Mouse (Mus musculus) liver, adult (tissue): Measurements from ENCODE around the gene Hbq1a.
A peak's percentile ranks its signal among the peaks of the same experiment; 100 is the strongest.

ENCODE experiments used
- GATA4 ChIP-seq: IDR thresholded peaks from 2 replicates; pipeline ENCODE4 v1.6.1; 2014; ENCODE audit warnings: mild to moderate bottlenecking, low read length; ENCODE audit not compliant: insufficient replicate concordance

Hbq1a gene

GRCm38 (mm10) chr11:32340476-32341473, 40.9 kb downstream of the Hbq1a start:
- no peak for TF ChIP-seq GATA4

- peak; percentile 23; the same call in 1 of the 2 replicates for TF ChIP-seq GATA4
Observed at GRCm38 (mm10) chr11:32342770-32343191, 42.9 kb downstream of the Hbq1a start.

- no peak for TF ChIP-seq GATA4
Observed at GRCm38 (mm10) chr11:32343350-32343749, 43.5 kb downstream of the Hbq1a start.

DNA sequence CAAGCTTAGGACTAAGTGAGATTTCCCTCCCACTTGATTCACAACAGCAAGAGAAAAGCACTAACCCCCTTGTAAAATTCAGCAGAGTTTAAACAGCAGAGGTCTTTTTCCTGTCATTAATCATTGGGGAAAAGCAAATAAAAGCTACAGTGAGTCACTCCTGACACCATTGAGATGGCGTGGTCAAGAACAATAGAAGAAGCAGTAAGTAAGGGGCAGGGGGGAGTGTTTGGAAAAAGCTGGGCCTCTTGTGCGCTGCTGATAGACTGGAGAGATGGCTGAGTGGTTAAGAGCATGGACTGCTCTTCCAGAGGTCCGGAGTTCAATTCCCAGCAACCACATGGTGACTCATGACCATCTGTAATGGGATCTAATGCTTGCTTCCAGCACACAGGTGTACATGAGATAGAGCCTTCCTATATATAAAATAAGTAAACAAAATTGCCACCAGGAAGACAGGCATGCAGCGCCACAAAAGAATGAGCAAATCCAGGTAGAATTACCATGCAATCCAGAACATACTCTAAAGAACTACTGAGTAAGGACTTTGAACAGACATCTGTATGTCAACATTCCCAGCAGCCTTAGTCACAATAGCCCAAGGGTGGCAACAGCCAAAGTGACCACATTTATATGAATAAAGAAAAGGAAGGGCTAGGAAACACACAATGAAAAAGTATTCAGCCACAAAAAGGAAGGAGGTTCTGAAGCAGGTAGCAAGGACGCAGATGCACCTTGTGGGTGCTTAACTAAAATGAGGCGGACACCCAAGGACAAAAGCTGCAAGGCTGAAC, 45.8 kb downstream of the Hbq1a start:
- no peak for TF ChIP-seq GATA4

GRCm38 (mm10) chr11:32347264-32347606, 47.4 kb downstream of the Hbq1a start:
- TF ChIP-seq GATA4, result no peak

- TF ChIP-seq GATA4, result no peak
Observed at GRCm38 (mm10) chr11:32347607-32348432, 48.0 kb downstream of the Hbq1a start, which contains the start of gene Sh3pxd2b. Gene Sh3pxd2b (plus strand): TSS chr11:32347820.

- TF ChIP-seq GATA4, result no peak
Observed at GRCm38 (mm10) chr11:32348433-32349283, 48.8 kb downstream of the Hbq1a start.

DNA sequence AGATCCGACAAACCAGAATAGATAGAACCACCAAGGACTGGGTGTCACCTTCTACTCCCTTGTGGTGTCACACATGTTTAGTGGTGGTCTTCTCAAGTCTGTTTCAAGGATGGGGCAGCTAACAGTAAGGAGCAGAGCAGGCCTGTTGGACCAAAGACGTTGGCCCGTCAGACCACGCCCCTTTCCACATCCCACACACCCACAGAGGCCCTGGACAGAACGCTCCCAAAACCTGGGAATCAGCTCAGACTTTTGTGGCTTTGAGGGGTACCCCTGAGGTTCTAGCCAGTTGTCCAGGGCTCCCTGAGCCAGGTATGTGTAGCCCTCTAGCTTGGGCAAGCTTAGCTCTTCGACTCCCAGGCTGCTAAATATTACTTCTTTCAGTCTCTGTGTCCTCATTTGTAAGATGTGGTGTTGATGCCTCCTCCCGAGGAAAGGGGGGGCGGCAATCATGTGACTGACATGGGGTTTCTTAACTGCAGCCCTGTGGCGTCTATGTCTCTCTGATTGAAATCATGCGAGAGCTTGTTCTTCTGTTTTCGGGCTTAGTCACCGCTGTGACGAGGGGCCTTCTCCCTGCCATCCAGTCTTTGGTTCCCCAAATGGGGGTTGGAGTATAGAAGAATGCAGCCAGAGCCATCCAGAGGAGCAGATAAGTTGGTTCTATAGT, 49.5 kb downstream of the Hbq1a start:
- TF ChIP-seq GATA4, result no peak
